In the genomic region with DNA sequence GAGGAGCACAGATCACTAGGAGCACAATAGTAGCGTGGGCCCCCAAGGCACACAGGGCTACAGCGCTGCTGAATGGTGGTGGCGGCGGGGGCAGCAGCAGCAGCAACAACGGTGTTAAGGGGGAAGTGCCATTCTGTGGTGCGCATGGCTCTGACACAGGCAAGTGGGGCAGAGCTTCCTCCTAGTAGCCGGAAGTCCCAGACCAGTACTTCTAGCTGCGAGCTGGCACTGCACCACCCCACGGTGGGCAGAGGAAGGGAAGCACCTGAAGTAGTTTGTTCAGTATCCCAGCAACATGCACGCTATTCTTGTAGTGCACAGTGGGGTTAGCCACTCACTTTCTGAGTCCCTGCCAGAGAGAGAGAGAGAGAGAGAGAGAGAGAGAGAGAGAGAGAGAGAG, we compare ENCODE assay signal across 8 mouse cellular contexts. TPM values are rescaled to one million over a fixed set of nuclear protein-coding genes. Genes with fewer than 3 reads are reported as not detected.
DNase-seq lines count a peak whose midpoint lies in the region; ATAC-seq lines count a peak whose summit lies in the region.

No protein-coding gene starts in this region.

- no peaks in the 10 kb centered on the region for H3K27me3 ChIP-seq in embryonic facial prominence, embryonic 11.5 days (ENCODE audit: control insufficient read depth, insufficient read depth, low read length)
- H3K27me3 ChIP-seq in hindbrain, embryonic 11.5 days (ENCODE audit: control insufficient read depth, insufficient read depth, low read length), result no peaks in the 10 kb centered on the region
- no peaks in the 10 kb centered on the region for H3K27me3 ChIP-seq in splenic B cell, adult 2 months (ENCODE audit: control insufficient read depth, insufficient read depth, low read length, poor library complexity, severe bottlenecking)

- no peak overlapping the region for H3K4me2 ChIP-seq in embryonic facial prominence, embryonic 11.5 days (ENCODE audit: low read depth, low read length)
- H3K4me2 ChIP-seq in hindbrain, embryonic 11.5 days (replicated peaks; ENCODE audit: low read depth, low read length), result no peak overlapping the region

- H3K4me3 ChIP-seq in embryonic facial prominence, embryonic 11.5 days (ENCODE audit: low read depth, low read length), result no peak overlapping the region
- no peak overlapping the region for H3K4me3 ChIP-seq in hindbrain, embryonic 11.5 days (ENCODE audit: low read depth, low read length)

- H3K27ac ChIP-seq in embryonic facial prominence, embryonic 11.5 days (replicated peaks; ENCODE audit: low read depth, low read length), result no peak overlapping the region
- H3K27ac ChIP-seq in hindbrain, embryonic 11.5 days (ENCODE audit: low read depth, low read length), result no peak overlapping the region

- intact Hi-C loops in left cerebral cortex, postnatal 4 days (cut with DNase I), result no loop called here

- H3K36me3 ChIP-seq in embryonic facial prominence, embryonic 11.5 days (replicated peaks; ENCODE audit: control insufficient read depth, insufficient read depth, low read depth, low read length), result no peaks in the 10 kb centered on the region
- H3K36me3 ChIP-seq in hindbrain, embryonic 11.5 days (ENCODE audit: control insufficient read depth, insufficient read depth, low read length), result no peaks in the 10 kb centered on the region
- no peaks in the 10 kb centered on the region for H3K36me3 ChIP-seq in splenic B cell, adult 2 months (ENCODE audit: control insufficient read depth, insufficient read depth, low read length, poor library complexity, severe bottlenecking)

- ATAC-seq in embryonic facial prominence, embryonic 11.5 days (replicated peaks; ENCODE audit: insufficient number of reproducible peaks, low FRiP score, low TSS enrichment, low read depth), result no peak
- no peak for ATAC-seq in hindbrain, embryonic 11.5 days (ENCODE audit: low FRiP score)
- peak; percentile 99 for ATAC-seq in megakaryocyte progenitor cell, adult 5-6 weeks (replicated peaks; ENCODE audit: poor library complexity)

- no peaks in the 10 kb centered on the region for H3K4me1 ChIP-seq in embryonic facial prominence, embryonic 11.5 days (ENCODE audit: control insufficient read depth, insufficient read depth, low read length)
- no peaks in the 10 kb centered on the region for H3K4me1 ChIP-seq in hindbrain, embryonic 11.5 days (replicated peaks; ENCODE audit: control insufficient read depth, insufficient read depth, low read length)

- WGBS in embryonic facial prominence, embryonic 11.5 days, result 21% methylated on average over 10 of the region's 10 CpGs
- 37% methylated on average over 10 of the region's 10 CpGs for WGBS in hindbrain, embryonic 11.5 days

- H3K9ac ChIP-seq in embryonic facial prominence, embryonic 11.5 days (replicated peaks; ENCODE audit: low read length), result peak overlapping the region; percentile 32; the same call in 1 of the 2 replicates
- H3K9ac ChIP-seq in hindbrain, embryonic 11.5 days (ENCODE audit: low read depth, low read length), result peak overlapping the region; percentile 11; the same call in 1 of the 2 replicates

- no peaks in the 10 kb centered on the region for H3K9me3 ChIP-seq in embryonic facial prominence, embryonic 11.5 days (replicated peaks; ENCODE audit: control insufficient read depth, low read length)
- no peaks in the 10 kb centered on the region for H3K9me3 ChIP-seq in hindbrain, embryonic 11.5 days (ENCODE audit: control insufficient read depth, low read length)

- DNase-seq in layer of hippocampus, adult 18-20 months (ENCODE audit: low spot score in 2 of 2), result peak; percentile 26 to 48
- no peak for DNase-seq in layer of hippocampus, adult 9-10 months (ENCODE audit: low spot score)
- DNase-seq in embryonic facial prominence, embryonic 11.5 days (ENCODE audit: low spot score), result no peak
- no peak for DNase-seq in hindbrain, embryonic 11.5 days (ENCODE audit: low spot score)
- DNase-seq in left cerebral cortex, postnatal 4 days, result peak; percentile 37
- DNase-seq in splenic B cell, adult 2 months (ENCODE audit: low read depth, low spot score), result peak; percentile 74
- no peak for DNase-seq in urinary bladder, postnatal 36 days (ENCODE audit: low spot score in 2 of 2)

RNA-seq across cellular contexts. Expression of gene Gpt2, which starts 10.5 kb away (rescaled TPM):
- 10 to 100 TPM; 86.8 to 90.7 TPM for total RNA-seq in layer of hippocampus, adult 18-20 months (2021)
- 58.2 and 62.2 TPM in 2 replicates for polyA plus RNA-seq in embryonic facial prominence, embryonic 11.5 days (2014; fragmentation: Nextera tagmentation; extraction: Ambion mirVana)
- polyA plus RNA-seq in hindbrain, embryonic 11.5 days (2014; fragmentation: Nextera tagmentation; extraction: Ambion mirVana), result 35.4 and 37.1 TPM in 2 replicates
- total RNA-seq in left cerebral cortex, postnatal 4 days (2021), result 10 to 100 TPM; 40.0 to 40.9 TPM
- total RNA-seq in megakaryocyte progenitor cell, adult 5-6 weeks (2015), result 2.5 and 3.5 TPM in 2 replicates
- total RNA-seq in megakaryocyte progenitor cell, adult 5-6 weeks (2017), result 4.6 and 5.3 TPM in 2 replicates

RNA-seq across cellular contexts. Expression of gene 4921524J17Rik, which starts 49.3 kb away (rescaled TPM):
- total RNA-seq in layer of hippocampus, adult 18-20 months (2021), result 10 to 100 TPM; 13.6 to 16.9 TPM
- polyA plus RNA-seq in embryonic facial prominence, embryonic 11.5 days (2014; fragmentation: Nextera tagmentation; extraction: Ambion mirVana), result 55.5 and 65.5 TPM in 2 replicates
- polyA plus RNA-seq in hindbrain, embryonic 11.5 days (2014; fragmentation: Nextera tagmentation; extraction: Ambion mirVana), result 48.3 and 50.2 TPM in 2 replicates
- 10 to 100 TPM; 20.0 to 23.3 TPM for total RNA-seq in left cerebral cortex, postnatal 4 days (2021)
- 33.6 and 42.2 TPM in 2 replicates for total RNA-seq in megakaryocyte progenitor cell, adult 5-6 weeks (2015)
- 58.3 and 61.4 TPM in 2 replicates for total RNA-seq in megakaryocyte progenitor cell, adult 5-6 weeks (2017)

Comparison
In these comparisons a context has a peak if more than half of its experiments do, and no peak if none do; other contexts are left out.
1. DNase-seq: peak in layer of hippocampus, adult 18-20 months (2 of 2), left cerebral cortex, postnatal 4 days (single experiment) and splenic B cell, adult 2 months (single experiment); none in layer of hippocampus, adult 9-10 months (single experiment), embryonic facial prominence, embryonic 11.5 days (single experiment), hindbrain, embryonic 11.5 days (single experiment) and urinary bladder, postnatal 36 days (0 of 2).
2. RNA of gene Gpt2, which starts 10.5 kb away (total RNA-seq): 86.8 to 90.7 TPM in layer of hippocampus, adult 18-20 months and 40.0 to 40.9 TPM in left cerebral cortex, postnatal 4 days; 2.5 to 5.3 TPM in megakaryocyte progenitor cell, adult 5-6 weeks; every median in the first group is over 4 times any median in the second.